Mouse (Mus musculus) skeletal muscle tissue, adult 2 months (tissue): ENCODE data around the gene Dennd4c.
"Not testable (repeated sequence)": the region's sequence is repeated elsewhere in the genome, so short reads cannot be mapped to it uniquely, and the experiment has no call there.

Experiments
- DNase-seq: peaks from one replicate; pipeline ENCODE4 v3.0.0-alpha.2; 2012; ENCODE audit warnings: low read depth, low spot score

Gene Dennd4c

DNA sequence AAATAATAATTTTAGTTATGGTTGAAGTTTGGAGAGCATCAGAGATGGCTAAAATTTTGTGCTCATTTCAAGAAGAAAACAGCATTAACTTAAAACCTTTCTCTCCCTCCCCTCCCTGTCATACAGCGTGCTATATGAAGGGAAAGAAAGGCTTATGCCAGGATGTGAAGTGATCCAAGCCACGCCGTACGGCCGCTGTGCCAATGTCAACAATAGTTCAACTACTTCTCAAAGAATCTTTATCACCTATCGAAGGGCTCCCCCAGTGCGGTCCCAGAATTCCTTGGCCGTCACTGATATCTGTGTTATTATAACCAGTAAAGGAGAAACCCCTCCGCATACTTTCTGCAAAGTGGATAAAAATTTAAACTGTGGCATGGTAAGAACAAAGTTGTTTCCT lies 29.2 kb downstream of the Dennd4c start:
- no peak for DNase-seq

- no peak for DNase-seq
These were observed 62.2 kb downstream of the Dennd4c start for GRCm38 (mm10) chr4:86810604-86811003.

GRCm38 (mm10) chr4:86814850-86815249 lies 66.5 kb downstream of the Dennd4c start:
- no peak for DNase-seq

- DNase-seq, result peak; percentile 13
These were observed 74.8 kb downstream of the Dennd4c start for GRCm38 (mm10) chr4:86823169-86823568.

DNA sequence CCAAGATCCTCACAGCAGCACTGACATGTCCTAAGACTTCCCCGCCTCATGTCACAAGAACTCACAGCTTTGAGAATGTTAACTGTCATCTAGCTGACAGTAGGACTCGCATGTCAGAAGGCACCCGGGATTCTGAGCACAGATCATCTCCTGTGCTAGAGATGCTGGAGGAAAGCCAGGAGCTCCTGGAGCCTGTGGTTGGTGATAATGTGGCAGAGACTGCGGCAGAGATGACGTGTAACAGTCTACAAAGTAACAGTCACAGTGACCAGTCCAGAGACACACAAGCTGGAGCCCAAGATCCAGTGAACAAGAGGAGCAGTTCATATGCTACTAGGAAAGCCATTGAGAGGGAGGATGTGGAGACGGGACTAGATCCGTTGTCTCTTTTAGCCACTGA lies 76.8 kb downstream of the Dennd4c start:
- no peak for DNase-seq

DNA sequence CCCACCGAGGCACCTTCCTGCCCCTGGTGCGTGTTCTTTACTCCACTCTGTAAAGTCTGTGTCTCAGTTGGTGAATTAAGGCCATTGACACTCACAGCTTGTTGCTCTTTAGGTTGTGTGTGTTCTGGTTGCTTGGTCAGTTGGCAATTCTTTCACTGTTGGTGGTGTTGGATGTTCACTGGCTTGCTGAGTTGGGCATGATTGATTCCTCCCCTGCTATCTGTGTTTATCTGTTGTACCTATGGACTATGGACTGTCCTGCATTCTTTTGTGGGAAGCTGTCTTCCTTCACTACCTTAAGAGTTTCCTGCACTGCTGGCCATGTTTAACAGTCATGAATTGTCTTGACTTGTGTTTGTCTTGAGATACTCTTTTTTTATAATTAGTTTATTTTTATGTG lies 83.5 kb downstream of the Dennd4c start:
- no peak for DNase-seq

- DNase-seq, result not testable (repeated sequence)
These were observed 92.8 kb downstream of the Dennd4c start for GRCm38 (mm10) chr4:86841141-86841540.

- DNase-seq, result no peak
These were observed 97.0 kb downstream of the Dennd4c start for GRCm38 (mm10) chr4:86845384-86845783.

- no peak for DNase-seq
These were observed 98.9 kb downstream of the Dennd4c start for GRCm38 (mm10) chr4:86847246-86847645.

DNA sequence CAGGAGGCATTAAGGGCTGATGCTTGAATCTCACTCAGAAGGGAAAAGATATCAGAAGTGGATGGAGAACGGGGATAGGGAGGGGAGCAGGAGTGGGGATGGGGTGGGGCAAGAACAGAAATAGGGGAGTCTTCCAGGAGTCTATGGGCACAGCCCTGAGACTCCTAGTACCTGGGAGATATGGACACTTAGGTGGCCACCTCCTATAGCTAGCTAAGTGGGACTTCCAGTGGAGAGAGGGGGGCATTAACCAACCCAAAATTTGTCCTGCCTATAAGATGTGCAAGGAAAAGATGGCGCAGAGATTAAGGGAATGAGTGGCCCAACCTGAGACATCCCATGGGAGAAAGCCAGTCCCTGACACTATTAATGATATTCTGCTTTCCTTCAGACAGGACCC lies 103.0 kb downstream of the Dennd4c start:
- no peak for DNase-seq

GRCm38 (mm10) chr4:86852018-86852417 lies 103.7 kb downstream of the Dennd4c start:
- no peak for DNase-seq

DNA sequence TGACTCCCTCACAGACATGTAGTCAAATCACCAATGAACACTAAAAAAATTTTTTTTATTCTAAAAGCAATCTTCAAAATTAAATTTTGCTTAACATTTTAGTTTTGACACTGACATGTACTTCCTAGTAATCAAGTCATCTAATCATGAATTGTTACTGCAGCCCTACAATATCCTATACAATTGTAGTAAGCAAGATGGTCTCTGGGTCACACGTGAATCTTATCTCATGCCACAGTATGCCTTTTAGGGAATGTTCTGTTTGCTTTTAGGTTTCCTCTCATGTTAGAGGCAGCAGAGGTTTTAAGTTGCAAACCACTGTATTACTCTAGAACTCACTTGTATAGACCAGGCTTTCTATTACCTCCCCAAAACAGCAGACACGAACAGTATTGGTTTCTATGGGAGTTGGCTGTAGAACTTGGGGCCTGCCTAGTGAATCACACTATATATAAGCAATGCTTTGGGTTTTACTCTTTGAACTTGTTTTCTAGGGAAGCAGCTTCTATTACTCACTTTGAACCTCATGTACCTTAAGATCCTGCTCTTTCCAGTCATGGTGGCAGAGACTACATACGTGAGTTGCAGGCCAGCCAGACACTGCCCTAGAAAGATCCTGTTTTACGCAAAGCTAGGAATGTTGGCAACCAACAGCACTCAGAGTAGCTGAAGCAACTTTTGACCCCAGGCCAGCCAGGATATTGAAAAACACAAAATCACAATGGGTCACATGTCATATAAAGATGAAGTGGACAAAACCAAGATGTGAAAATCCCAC lies 104.6 kb downstream of the Dennd4c start:
- DNase-seq, result no peak

- no peak for DNase-seq
These were observed 108.2 kb downstream of the Dennd4c start for GRCm38 (mm10) chr4:86856304-86857112.

DNA sequence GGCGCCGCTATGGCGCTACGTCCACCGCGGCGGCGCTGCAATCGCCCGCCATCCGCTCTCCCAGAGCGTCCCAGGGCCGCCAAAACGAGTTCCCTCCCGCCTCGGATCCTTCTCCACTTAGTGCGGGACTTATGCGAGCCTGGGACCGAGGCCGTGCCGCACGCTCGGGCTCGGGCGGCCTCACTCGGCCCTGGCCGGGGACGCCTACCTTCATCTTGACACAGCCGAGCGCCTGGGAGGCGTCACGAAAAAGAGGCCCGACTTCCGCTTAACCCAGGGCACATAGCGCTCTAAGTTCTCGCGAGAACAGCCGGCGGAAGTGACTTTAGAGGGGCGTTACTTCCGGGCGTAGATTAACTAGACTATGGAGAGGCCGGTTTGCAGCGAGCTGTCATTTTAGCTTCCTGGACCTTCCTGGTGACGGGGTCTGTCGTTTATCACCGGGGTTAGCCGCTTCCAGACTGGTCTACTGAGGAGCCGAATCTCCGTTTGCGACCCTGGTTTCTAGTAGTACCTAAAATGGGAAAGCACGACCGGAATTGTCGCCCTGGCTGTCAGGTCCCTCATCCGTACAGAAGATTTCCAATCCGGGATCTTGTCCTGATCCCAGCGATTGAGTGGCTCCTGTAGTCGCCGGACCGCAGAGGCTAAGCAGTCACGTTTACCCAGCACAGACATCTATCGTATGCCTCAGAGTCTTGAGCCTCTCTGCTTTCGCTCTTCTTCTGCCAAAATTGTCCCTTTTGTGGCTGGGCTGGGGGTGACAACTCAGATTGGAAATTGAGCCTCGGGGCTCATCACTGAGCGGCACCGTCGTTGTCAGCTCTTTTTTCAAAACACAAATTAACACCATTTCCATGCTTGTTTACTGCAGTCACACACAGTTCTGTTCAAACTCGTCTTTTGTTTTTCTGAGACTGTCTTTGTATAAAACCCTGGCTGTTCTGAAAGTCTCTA lies 109.0 kb downstream of the Dennd4c start, which contains the start of gene Rps6:
Gene Rps6, minus strand, starts transcription at position 300 of the 957 bp plus-strand sequence.
- DNase-seq, result peak; percentile 98

DNA sequence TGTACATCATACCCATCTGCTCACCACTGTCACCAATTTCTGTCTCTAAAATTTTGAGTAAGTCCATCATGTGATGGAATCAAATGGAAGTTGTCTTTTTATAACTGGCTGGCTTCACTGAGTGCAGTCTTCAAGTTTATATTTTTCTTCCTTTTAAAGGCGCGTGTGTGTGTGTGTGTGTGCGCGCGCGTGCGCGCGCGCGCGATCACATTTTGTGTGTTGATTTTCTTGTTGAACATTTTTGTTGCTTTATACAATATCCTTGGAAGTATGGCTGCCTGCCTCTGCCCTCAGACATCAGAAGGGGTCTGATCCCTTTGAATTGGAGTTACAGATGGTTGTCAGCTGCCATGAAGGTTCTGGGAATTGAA lies 109.7 kb downstream of the Dennd4c start:
- DNase-seq, result no peak

DNA sequence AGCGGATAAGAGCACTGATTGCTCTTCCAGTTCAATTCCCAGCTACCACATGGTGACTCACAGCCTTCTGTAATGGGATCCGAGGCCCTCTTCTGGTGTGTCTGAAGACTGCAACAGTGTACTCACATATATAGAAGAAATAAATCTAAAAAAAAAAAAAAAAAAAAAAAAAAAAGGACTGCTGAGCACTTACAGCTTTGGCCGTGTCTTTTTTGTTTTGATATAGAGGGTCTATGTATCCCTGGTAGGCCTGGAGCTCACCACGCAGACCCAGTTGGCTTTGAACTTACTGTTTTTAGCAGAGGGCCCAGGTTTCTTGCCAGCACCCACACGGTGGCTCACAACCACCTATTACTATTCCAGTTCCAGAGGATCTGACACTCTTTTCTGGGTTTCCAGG lies 115.7 kb downstream of the Dennd4c start:
- DNase-seq, result no peak

DNA sequence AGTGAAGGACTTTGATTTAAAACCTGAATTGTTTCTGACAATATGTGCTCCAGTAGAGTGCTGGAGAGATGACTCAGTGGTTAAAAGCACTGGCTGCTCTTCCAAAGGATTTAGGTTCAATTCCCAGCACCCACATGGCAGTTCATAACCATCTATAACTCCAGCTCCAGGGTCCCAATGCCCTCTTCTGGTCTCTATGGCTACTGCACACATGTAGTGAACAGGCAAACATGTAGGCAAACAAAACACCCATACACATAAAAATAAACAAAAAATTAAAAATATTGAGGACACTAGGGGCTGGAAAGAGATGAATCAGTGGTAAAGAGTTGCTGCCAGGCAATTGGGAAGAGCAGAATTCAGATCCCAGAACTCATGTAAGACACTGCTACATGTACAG lies 123.6 kb downstream of the Dennd4c start:
- DNase-seq, result no peak

DNA sequence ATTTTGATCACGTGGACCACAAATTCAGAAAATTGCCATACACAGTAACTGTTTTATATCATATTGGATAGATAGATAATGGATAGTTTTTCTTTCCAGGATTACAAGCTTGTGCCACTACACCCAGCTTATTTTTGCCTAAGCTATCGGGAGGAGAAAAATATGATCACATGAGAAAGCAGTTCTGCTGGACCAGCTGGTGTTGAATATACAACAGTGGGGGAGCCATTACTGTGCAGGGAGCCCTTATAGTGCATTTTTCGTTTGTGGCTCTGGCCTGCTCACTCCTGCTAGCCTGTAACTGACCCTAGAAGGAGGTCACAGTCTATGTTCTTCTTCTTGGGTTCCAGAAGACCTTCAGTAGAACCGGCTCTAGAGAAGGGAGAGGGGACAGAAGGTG lies 124.7 kb downstream of the Dennd4c start:
- DNase-seq, result no peak

DNA sequence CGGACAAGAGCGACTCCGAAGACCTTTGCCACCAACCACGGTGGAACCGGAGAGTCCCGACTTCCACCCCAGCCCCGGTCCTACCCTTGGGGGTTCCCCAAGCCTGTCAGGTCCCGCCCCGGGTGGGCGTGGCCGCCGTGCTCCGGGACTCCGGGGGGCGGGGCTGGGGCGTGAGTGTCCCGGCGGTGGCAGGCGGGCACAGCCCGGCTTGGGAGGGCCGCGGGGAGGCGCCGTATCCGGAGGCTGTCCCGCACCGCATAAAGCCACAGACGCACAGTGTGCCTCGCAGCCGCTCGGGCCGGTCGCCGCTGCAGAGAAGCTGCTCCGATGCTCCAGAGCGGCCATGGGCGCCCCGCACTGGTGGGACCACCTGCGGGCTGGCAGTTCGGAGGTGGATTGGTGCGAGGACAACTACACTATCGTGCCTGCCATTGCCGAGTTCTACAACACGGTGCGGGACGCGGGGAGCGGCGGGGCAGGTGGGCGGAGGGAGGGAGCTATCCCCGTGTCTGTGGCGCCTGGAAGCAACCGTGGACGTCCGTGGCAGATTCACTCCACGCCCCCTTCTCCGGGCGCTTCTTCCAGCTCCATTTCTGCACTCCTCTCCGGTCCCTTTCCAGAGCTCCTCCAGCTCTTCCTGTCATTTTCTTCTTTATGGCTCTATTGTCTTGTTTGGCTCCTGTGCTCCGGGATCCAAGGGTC lies 125.9 kb downstream of the Dennd4c start, which contains the start of gene Acer2:
Gene Acer2, plus strand, starts transcription at position 251 of the 702 bp plus-strand sequence.
- DNase-seq, result peak; percentile 78

DNA sequence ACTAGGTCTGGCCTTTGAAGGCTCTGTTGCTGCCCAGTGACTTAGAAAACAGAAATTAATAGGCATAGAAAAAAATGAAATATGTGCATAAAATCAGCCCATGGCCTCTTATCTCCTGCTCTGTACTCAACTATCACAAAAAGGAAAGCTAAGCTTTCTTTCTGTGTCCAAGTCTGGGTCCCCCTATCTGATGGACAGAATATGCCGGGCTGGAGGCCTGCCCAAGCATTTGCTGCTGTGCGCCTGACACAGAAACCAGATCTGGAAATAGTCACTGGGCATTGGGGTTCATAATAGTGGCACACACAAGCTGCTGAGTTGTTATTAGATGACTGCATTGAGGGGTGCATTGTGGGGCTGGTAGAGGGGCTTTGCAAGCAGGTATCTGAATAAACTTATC lies 131.1 kb downstream of the Dennd4c start:
- no peak for DNase-seq

DNA sequence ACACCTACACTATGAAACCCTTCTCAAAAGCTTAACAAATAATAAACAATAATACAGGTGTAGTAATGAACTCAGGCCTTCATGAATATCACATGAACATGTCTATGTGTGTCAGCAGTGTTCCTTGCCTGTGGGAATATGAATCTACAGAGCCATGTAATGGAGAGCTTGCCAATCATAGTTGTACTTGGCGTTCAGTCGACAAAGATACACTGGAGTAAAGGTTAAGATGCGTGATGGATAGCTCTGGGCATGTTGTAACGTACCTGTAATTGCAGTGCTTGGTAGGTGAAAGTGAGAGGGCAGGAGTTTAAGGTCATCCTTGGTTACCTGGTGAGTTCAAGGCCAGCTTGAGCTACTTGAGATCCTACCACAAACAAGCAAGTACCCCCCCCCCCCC lies 132.8 kb downstream of the Dennd4c start:
- DNase-seq, result no peak
